Mouse (Mus musculus): ENCODE measurements around the gene Stam2. TPM values are rescaled to one million over a fixed set of nuclear protein-coding genes. Genes with fewer than 3 reads are reported as not detected.
A peak's percentile ranks its signal among the peaks of the same experiment; 100 is the strongest.

The Stam2 gene
- total RNA-seq, 2 experiments from 2014 or later = 18.3 to 21.4 TPM

GRCm38 (mm10) chr2:52670733-52671132 lies 71.3 kb downstream of the Stam2 start:
- ATAC-seq (replicated peaks; ENCODE audit: poor library complexity, severe bottlenecking) = no peak

- ATAC-seq (replicated peaks; ENCODE audit: poor library complexity, severe bottlenecking) = no peak
Observed at GRCm38 (mm10) chr2:52668480-52668879, 73.6 kb downstream of the Stam2 start.

GRCm38 (mm10) chr2:52656722-52657121 lies 85.4 kb downstream of the Stam2 start:
- no peak for ATAC-seq (replicated peaks; ENCODE audit: poor library complexity, severe bottlenecking)

GRCm38 (mm10) chr2:52654541-52654940 lies 87.5 kb downstream of the Stam2 start:
- ATAC-seq (replicated peaks; ENCODE audit: poor library complexity, severe bottlenecking) = peak; percentile 20

- ATAC-seq (replicated peaks; ENCODE audit: poor library complexity, severe bottlenecking) = no peak
Observed at GRCm38 (mm10) chr2:52651547-52651946, 90.5 kb downstream of the Stam2 start.

GRCm38 (mm10) chr2:52647255-52647998 lies 94.7 kb downstream of the Stam2 start:
- ATAC-seq (replicated peaks; ENCODE audit: poor library complexity, severe bottlenecking) = no peak

- ATAC-seq (replicated peaks; ENCODE audit: poor library complexity, severe bottlenecking) = no peak
Observed at GRCm38 (mm10) chr2:52643657-52644056, 98.4 kb downstream of the Stam2 start.

Other genes starting within 250 kb of the Stam2 start
- gene Cacnb4, start 65.5 kb downstream of the Stam2 start, total RNA-seq (2014; fragmentation: Nextera tagmentation) = not detected in 2 replicates
- not detected in 2 replicates for gene Cacnb4, start 65.5 kb downstream of the Stam2 start, total RNA-seq (2017)
- 4.0 and 5.7 TPM in 2 replicates for gene Fmnl2, start 115.6 kb upstream of the Stam2 start, total RNA-seq (2014; fragmentation: Nextera tagmentation)
- 3.8 and 4.4 TPM in 2 replicates for gene Fmnl2, start 115.6 kb upstream of the Stam2 start, total RNA-seq (2017)